Mouse (Mus musculus) forebrain, embryonic 16.5 days (tissue): ENCODE data around the gene Foxp1. TPM values are rescaled to one million over a fixed set of nuclear protein-coding genes. Genes with fewer than 3 reads are reported as not detected.

Source experiments
- ATAC-seq: fragments of 200-750 bp; cut with Nextera tagmentation; 2 replicates; pipeline ENCODE4 v1.8.0; 2017; ENCODE audit warnings: mild to moderate bottlenecking, moderate library complexity
- H3K27ac ChIP-seq: fragments of 300-500 bp; sonication (generic); 2 replicates; pipeline ENCODE4 v1.5.1; 2014; ENCODE audit warnings: low read length, control low read depth
- H3K27me3 ChIP-seq: fragments of 300-500 bp; sonication (generic); replicated peaks from 2 replicates; pipeline ENCODE4 v1.6.1; 2014; ENCODE audit warnings: low read length; ENCODE audit not compliant: control insufficient read depth, insufficient read depth
- H3K36me3 ChIP-seq: fragments of 300-500 bp; sonication (generic); 2 replicates; pipeline ENCODE4 v1.6.1; 2014; ENCODE audit not compliant: control insufficient read depth, insufficient read depth
- H3K4me1 ChIP-seq: fragments of 300-500 bp; sonication (generic); replicated peaks from 2 replicates; pipeline ENCODE4 v1.6.1; 2014; ENCODE audit warnings: low read length; ENCODE audit not compliant: control insufficient read depth, insufficient read depth
- H3K4me2 ChIP-seq: fragments of 300-500 bp; sonication (generic); 2 replicates; pipeline ENCODE4 v1.6.1; 2014; ENCODE audit warnings: mild to moderate bottlenecking, low read length, control low read depth
- H3K4me3 ChIP-seq: fragments of 300-500 bp; sonication (generic); replicated peaks from 2 replicates; pipeline ENCODE4 v1.5.1; 2014; ENCODE audit warnings: mild to moderate bottlenecking, low read length, control low read depth
- H3K9ac ChIP-seq: fragments of 300-500 bp; sonication (generic); replicated peaks from 2 replicates; pipeline ENCODE4 v1.6.1; 2014; ENCODE audit warnings: low read depth, low read length, control low read depth
- H3K9me3 ChIP-seq: fragments of 300-500 bp; sonication (generic); 2 replicates; pipeline ENCODE4 v1.6.1; 2016; ENCODE audit warnings: low read length; ENCODE audit not compliant: control insufficient read depth
- WGBS: fragments of 180-500 bp; shearing (Covaris S2); extraction: QIAGEN DNeasy Blood & Tissue Kit; methylation state at CpG from one replicate; pipeline ENCODE4 v1.1.7; 2014; 5-methylcytosine and 5-hydroxymethylcytosine counted together
- polyA plus RNA-seq: library from polyadenylated mRNA; unstranded; fragments of >200 nt; fragmentation: Nextera tagmentation; extraction: Ambion mirVana; gene quantifications from 2 replicates; pipeline ENCODE4 v1.2.1, GENCODE M21; 2015

The Foxp1 gene
- polyA plus RNA-seq, 1 experiment from 2014 or later: 123 TPM

- H3K36me3 ChIP-seq: no peaks in the 10 kb centered on the region
- no peaks in the 10 kb centered on the region for H3K27me3 ChIP-seq
- H3K4me2 ChIP-seq: no peak overlapping the region
- no peak overlapping the region for H3K27ac ChIP-seq
- H3K9ac ChIP-seq: no peak overlapping the region
- no peaks in the 10 kb centered on the region for H3K9me3 ChIP-seq
- no peaks in the 10 kb centered on the region; the same call in none of the 2 replicates for H3K4me1 ChIP-seq
- no peak for ATAC-seq
- H3K4me3 ChIP-seq: no peak overlapping the region
- WGBS: 86% methylated on average over 4 of the region's 4 CpGs
Observed at GRCm38 (mm10) chr6:99330169-99330568, 192.4 kb downstream of the Foxp1 start.

- Histone ChIP-seq H3K9ac (no peak overlapping the region), H3K27ac (no peak overlapping the region), H3K9me3 (no peaks in the 10 kb centered on the region), H3K36me3 (no peaks in the 10 kb centered on the region), H3K4me3 (no peak overlapping the region), H3K4me2 (no peak overlapping the region), H3K27me3 (no peaks in the 10 kb centered on the region), H3K4me1 (no peaks in the 10 kb centered on the region; the same call in none of the 2 replicates)
- 95% methylated on average over 2 of the region's 2 CpGs for WGBS
- ATAC-seq: no peak
Observed at GRCm38 (mm10) chr6:99328634-99329033, 193.9 kb downstream of the Foxp1 start.

- H3K4me1 ChIP-seq: no peaks in the 10 kb centered on the region; the same call in 1 of the 2 replicates
- H3K36me3 ChIP-seq: no peaks in the 10 kb centered on the region
- no peak overlapping the region for H3K9ac ChIP-seq
- 93% methylated on average over 6 of the region's 6 CpGs for WGBS
- H3K4me2 ChIP-seq: no peak overlapping the region
- no peaks in the 10 kb centered on the region for H3K9me3 ChIP-seq
- no peaks in the 10 kb centered on the region for H3K27me3 ChIP-seq
- no peak for ATAC-seq
- H3K27ac ChIP-seq: no peak overlapping the region
- no peak overlapping the region for H3K4me3 ChIP-seq
Observed at GRCm38 (mm10) chr6:99328146-99328545, 194.4 kb downstream of the Foxp1 start.

GRCm38 (mm10) chr6:99327721-99328120, 194.8 kb downstream of the Foxp1 start:
- Histone ChIP-seq H3K9ac (no peak overlapping the region), H3K4me1 (no peaks in the 10 kb centered on the region; the same call in 1 of the 2 replicates), H3K4me2 (no peak overlapping the region), H3K27ac (no peak overlapping the region), H3K9me3 (no peaks in the 10 kb centered on the region), H3K36me3 (no peaks in the 10 kb centered on the region), H3K27me3 (no peaks in the 10 kb centered on the region), H3K4me3 (no peak overlapping the region)
- no peak for ATAC-seq
- 90% methylated on average over 11 of the region's 11 CpGs for WGBS

- 98% methylated on average over 2 of the region's 2 CpGs for WGBS
- Histone ChIP-seq H3K9me3 (no peaks in the 10 kb centered on the region), H3K27me3 (no peaks in the 10 kb centered on the region), H3K27ac (no peak overlapping the region), H3K36me3 (no peaks in the 10 kb centered on the region), H3K4me3 (no peak overlapping the region), H3K4me2 (no peak overlapping the region), H3K4me1 (no peaks in the 10 kb centered on the region), H3K9ac (no peak overlapping the region)
- no peak for ATAC-seq
Observed at GRCm38 (mm10) chr6:99325881-99326280, 196.6 kb downstream of the Foxp1 start.

GRCm38 (mm10) chr6:99325461-99325860, 197.1 kb downstream of the Foxp1 start:
- no peak overlapping the region for H3K9ac ChIP-seq
- no peak overlapping the region for H3K4me3 ChIP-seq
- H3K4me2 ChIP-seq: no peak overlapping the region
- H3K27ac ChIP-seq: no peak overlapping the region
- H3K36me3 ChIP-seq: no peaks in the 10 kb centered on the region
- no peaks in the 10 kb centered on the region for H3K27me3 ChIP-seq
- H3K9me3 ChIP-seq: no peaks in the 10 kb centered on the region
- 96% methylated on average over 5 of the region's 5 CpGs for WGBS
- ATAC-seq: no peak
- 0 out of 2 replicates have a peak, but pooled peaks cover under 1% of the 10 kb centered on the region for H3K4me1 ChIP-seq

- Histone ChIP-seq H3K4me1 (peaks cover 6% of the 10 kb centered on the region; the same call in 1 of the 2 replicates), H3K9me3 (no peaks in the 10 kb centered on the region), H3K9ac (no peak overlapping the region), H3K27me3 (no peaks in the 10 kb centered on the region), H3K4me3 (no peak overlapping the region), H3K27ac (no peak overlapping the region), H3K36me3 (no peaks in the 10 kb centered on the region), H3K4me2 (no peak overlapping the region)
- 83% methylated on average over 8 of the region's 8 CpGs for WGBS
- no peak for ATAC-seq
Observed at GRCm38 (mm10) chr6:99322132-99322904, 200.2 kb downstream of the Foxp1 start.

- WGBS: 87% methylated on average over 8 of the region's 8 CpGs
- no peak overlapping the region for H3K4me2 ChIP-seq
- no peaks in the 10 kb centered on the region for H3K36me3 ChIP-seq
- no peak overlapping the region for H3K27ac ChIP-seq
- no peak overlapping the region for H3K4me3 ChIP-seq
- no peak for ATAC-seq
- no peaks in the 10 kb centered on the region for H3K9me3 ChIP-seq
- no peaks in the 10 kb centered on the region for H3K27me3 ChIP-seq
- H3K9ac ChIP-seq: no peak overlapping the region
- peaks cover 6% of the 10 kb centered on the region; the same call in 1 of the 2 replicates for H3K4me1 ChIP-seq
Observed at GRCm38 (mm10) chr6:99320444-99320843, 202.1 kb downstream of the Foxp1 start.

- Histone ChIP-seq H3K9ac (no peak overlapping the region), H3K4me2 (no peak overlapping the region), H3K27ac (no peak overlapping the region), H3K36me3 (no peaks in the 10 kb centered on the region), H3K4me3 (no peak overlapping the region), H3K9me3 (no peaks in the 10 kb centered on the region), H3K27me3 (no peaks in the 10 kb centered on the region), H3K4me1 (peaks cover 6% of the 10 kb centered on the region; the same call in 1 of the 2 replicates)
- ATAC-seq: no peak
- 57% methylated on average over 19 of the region's 19 CpGs for WGBS
Observed at GRCm38 (mm10) chr6:99319415-99320405, 202.8 kb downstream of the Foxp1 start.
